Mouse (Mus musculus): ENCODE measurements around the gene Tmed2.

Tmed2 gene

DNA sequence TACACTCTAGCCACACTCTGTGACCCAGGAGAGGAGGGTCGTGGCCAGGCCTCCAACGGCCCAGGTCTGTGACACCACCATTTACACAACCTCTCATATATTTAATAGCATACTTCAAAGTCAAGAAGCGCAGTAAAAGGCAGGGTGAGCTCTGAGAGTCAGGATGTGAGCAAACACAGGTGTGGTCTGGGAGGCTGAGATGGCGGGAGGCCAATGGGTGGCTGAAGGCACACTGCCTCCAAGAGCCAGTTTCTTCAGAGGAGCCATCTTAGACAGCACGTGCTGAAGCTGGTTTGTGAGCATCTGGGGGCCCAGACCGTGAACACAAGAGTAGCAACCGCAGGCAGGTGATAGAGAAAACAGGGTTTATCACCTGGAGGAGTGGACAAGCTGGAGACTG lies 35.0 kb downstream of the Tmed2 start:
- in situ Hi-C loops (cut with MboI, MseI), result no loop called here

DNA sequence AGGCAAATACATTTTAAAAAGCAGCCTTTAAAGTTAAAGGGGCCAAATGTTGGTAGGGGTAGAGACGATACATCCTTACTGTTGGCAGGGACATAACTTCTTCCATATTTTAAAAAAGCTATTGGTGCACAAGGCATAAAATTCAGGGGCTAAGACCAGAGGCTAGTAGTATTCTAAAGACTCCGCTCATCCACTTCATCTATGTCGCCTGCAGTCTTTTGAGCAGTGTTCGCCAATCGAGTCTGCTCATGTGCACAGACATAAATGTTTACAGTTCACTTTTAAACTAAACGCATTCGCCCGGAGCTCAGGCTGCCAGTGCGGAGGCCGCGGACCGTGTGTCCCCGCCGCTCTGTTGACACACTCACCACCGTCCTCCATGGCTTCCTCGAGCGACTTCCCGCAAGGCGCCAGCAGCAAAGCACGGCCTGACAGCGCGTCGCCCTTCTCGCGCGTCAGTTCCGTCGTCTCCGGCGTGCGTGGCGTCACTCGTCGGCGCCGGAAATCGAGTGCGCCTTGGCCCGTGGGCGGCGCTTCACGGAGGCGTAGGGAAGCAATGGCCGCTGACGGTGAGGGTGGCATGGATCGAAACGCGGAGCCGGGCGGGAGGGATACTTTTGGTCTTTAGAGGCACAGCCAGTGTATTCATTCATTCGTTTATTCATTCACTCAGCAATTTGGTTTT lies 38.3 kb downstream of the Tmed2 start, which contains the start of the genes Eif2b1 and Gtf2h3:
TSS of gene Eif2b1 (minus strand) at position 499 of the 685 bp plus-strand sequence.
TSS of gene Gtf2h3 (plus strand) at position 508 of the 685 bp plus-strand sequence.
- in situ Hi-C loops (cut with MboI, MseI), result no loop called here

DNA sequence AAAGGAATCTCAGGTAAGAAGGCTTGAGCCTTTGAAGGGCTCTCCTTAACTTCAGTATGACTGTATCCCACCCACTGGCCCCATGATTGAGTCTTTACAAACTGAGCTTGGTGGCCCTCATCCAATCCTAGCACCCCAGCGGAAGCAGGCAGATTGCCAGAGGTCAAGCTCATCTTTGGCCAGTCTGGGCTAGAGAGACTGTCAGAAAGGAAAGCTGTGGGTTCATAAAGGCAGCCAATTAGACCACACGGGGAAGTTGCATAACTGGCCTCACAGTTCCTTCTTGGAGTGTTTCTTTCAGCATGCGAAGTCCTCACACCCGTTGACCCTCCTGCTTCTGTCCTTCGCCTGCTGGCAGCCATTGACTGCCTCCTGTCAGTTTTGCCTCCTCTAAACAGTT lies 42.0 kb downstream of the Tmed2 start:
- in situ Hi-C loops (cut with MboI, MseI), result no loop called here

DNA sequence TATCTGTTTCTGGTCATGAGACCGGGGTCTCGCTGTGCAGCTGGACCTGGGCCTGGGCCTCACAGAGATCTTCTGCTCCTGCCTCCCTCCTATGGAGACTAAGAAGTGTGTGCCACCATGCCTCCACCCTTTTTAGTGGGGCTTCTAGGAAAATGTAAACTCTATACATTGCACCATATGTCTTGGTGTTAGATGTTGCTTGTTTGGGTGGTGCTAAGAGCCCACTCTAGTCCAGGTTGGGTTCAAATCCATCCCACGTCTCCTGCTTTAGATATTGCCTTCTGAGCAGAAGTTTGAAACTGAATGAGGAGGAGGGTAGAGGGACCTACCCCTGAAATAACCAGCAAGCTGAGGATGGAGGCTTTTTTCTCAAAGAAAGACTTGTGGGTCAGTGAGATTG lies 52.3 kb downstream of the Tmed2 start:
- in situ Hi-C loops (cut with MboI, MseI), result no loop called here

DNA sequence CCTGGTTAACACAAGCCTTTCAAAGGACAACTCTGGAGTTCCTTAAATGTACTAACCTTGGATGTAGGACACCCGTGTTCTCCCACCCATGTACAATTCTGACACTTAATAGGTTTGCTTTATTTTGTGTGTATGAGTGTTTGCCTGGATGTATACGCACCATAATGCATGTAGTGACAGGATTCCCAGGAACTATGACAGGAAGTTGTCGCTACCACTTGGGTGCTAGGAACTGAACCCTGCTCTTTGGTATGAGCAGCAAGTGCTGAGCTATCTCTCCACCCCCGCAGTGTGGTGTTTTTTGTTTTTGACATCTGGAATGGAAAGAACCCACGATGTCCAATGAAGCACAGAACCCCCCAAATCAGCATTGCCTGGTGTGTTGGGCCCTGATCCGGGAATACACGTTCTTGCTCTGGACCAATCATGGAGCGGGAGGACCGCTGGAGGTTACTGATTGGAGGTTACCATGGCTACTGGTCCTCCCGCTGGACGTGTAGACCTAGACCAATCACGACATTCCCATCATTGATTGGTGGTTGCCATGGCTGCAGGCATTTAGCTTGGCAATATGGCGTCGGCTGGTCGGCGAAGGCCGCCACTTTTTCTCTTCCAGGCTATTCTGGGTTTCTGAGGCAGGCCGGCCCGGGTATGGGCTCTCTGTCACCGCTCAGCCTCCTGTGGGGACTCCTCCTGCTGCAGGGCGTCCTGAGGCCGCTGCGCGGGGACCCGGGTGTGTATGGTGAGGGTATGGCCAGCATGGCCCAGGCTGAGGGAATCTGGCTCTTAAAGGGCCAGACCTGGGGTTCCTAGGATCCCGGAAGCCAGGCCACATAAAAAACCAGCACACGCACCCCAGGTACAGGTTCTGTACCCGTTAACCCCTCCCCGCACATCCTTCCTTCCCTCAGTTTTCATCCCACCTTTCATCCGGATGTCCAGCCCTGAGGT lies 58.0 kb downstream of the Tmed2 start:
- in situ Hi-C loops (cut with MboI, MseI), result no loop called here

DNA sequence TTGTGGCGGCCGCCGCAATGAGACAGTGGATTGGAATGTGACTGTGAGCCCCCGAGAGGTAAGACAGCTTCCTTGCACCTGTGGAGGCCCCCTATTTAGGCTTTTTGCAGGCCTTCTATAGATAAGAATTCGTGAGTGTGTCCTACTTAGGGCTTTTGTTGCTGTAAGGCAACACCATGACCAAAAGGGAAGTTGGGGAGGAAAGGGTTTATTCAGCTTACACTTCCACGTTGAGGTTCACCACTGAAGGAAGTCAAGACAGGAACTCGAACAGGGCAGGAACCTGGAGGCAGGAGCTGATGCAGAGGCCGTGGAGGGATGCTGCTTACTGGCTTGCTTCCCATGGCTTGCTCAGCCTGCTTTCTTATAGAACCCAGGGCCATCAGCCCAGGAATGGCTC lies 59.2 kb downstream of the Tmed2 start:
- in situ Hi-C loops (cut with MboI, MseI), result loop anchor here (5.0 to 10.0 kb wide), 2 partner anchors 128 to 275 kb away; partner anchors contain the start of gene Dnah10
